8 mouse cellular contexts compared by ENCODE assay signal in genomic region chr4:141138425-141139115, GRCm38 (mm10). TPM values are rescaled to one million over a fixed set of nuclear protein-coding genes. Genes with fewer than 3 reads are reported as not detected.
A peak's percentile ranks its signal among the peaks of the same experiment; 100 is the strongest.
DNase-seq lines count a peak whose midpoint lies in the region; ATAC-seq and TF ChIP-seq lines count a peak whose summit lies in the region.

No protein-coding gene starts in this region.

- 1% methylated on average over 29 of the region's 29 CpGs for WGBS in lung, adult 2 months
- 3% methylated on average over 29 of the region's 29 CpGs for WGBS in embryonic facial prominence, embryonic 12.5 days
- under 1% methylated on average over 29 of the region's 29 CpGs for WGBS in lung, embryonic 15.5 days
- WGBS in stomach, postnatal 0 days, result under 1% methylated on average over 29 of the region's 29 CpGs

- H3K4me2 ChIP-seq in embryonic facial prominence, embryonic 12.5 days (replicated peaks), result peak overlapping the region; percentile 75
- H3K4me2 ChIP-seq in lung, embryonic 15.5 days, result peak overlapping the region; percentile 69
- peak overlapping the region; percentile 83 for H3K4me2 ChIP-seq in stomach, postnatal 0 days (replicated peaks; ENCODE audit: low read depth)

- no peak for TF ChIP-seq CTCF in lung, adult 2 months (IDR thresholded peaks at IDR 0.05; ENCODE audit: insufficient read depth, low read length)
- TF ChIP-seq CTCF in stomach, postnatal 0 days (IDR thresholded peaks at IDR 0.05; ENCODE audit: low read depth), result peak; percentile 16; the same call in 1 of the 2 replicates

- peak overlapping the region; percentile 69 for H3K9ac ChIP-seq in embryonic facial prominence, embryonic 12.5 days
- H3K9ac ChIP-seq in lung, embryonic 15.5 days, result peak overlapping the region; percentile 82
- peak overlapping the region; percentile 93 for H3K9ac ChIP-seq in stomach, postnatal 0 days (ENCODE audit: low read length)

- no peak for TF ChIP-seq EP300 in stomach, postnatal 0 days (optimal IDR thresholded peaks at IDR 0.05)

- H3K9me3 ChIP-seq in embryonic facial prominence, embryonic 12.5 days, result no peaks in the 10 kb centered on the region
- H3K9me3 ChIP-seq in lung, embryonic 15.5 days, result no peaks in the 10 kb centered on the region
- no peaks in the 10 kb centered on the region for H3K9me3 ChIP-seq in stomach, postnatal 0 days (ENCODE audit: control insufficient read depth, low read length)

- DNase-seq in lung, adult 2 months, result no peak
- no peak for DNase-seq in lung, postnatal 14 days
- no peak for DNase-seq in stomach, postnatal 0 days (ENCODE audit: low spot score)
- no peak for DNase-seq in cerebellum, postnatal 36 days
- DNase-seq in gastrocnemius, postnatal 25 days, result no peak

- TF ChIP-seq POLR2A in lung, adult 2 months (IDR thresholded peaks at IDR 0.05; ENCODE audit: borderline replicate concordance, extremely low read depth, low read depth, low read length), result no peak

- peaks cover 7% of the 10 kb centered on the region; the same call in 1 of the 2 replicates for H3K36me3 ChIP-seq in embryonic facial prominence, embryonic 12.5 days
- H3K36me3 ChIP-seq in lung, embryonic 15.5 days, result no peaks in the 10 kb centered on the region
- no peaks in the 10 kb centered on the region for H3K36me3 ChIP-seq in stomach, postnatal 0 days (ENCODE audit: control insufficient read depth, insufficient read depth, low read length)

- peaks cover 22% of the 10 kb centered on the region for H3K4me1 ChIP-seq in lung, adult 2 months (ENCODE audit: control insufficient read depth, insufficient read depth, low read length)
- peaks cover 33% of the 10 kb centered on the region for H3K4me1 ChIP-seq in embryonic facial prominence, embryonic 12.5 days
- peaks cover 43% of the 10 kb centered on the region for H3K4me1 ChIP-seq in lung, embryonic 15.5 days
- H3K4me1 ChIP-seq in stomach, postnatal 0 days (replicated peaks; ENCODE audit: control insufficient read depth, insufficient read depth), result peaks cover 12% of the 10 kb centered on the region

- ATAC-seq in embryonic facial prominence, embryonic 12.5 days (ENCODE audit: insufficient number of reproducible peaks, insufficient read depth, low FRiP score, low TSS enrichment), result 0 out of 2 replicates have a peak, but pooled peaks have one; percentile 6
- peak; percentile 25 for ATAC-seq in inflammation-experienced regulatory T-cells, adult 6 months
- ATAC-seq in lung, embryonic 15.5 days (ENCODE audit: borderline replicate concordance, extremely low read depth, low FRiP score, low TSS enrichment), result no peak
- peak; percentile 1; the same call in 1 of the 2 replicates for ATAC-seq in stomach, postnatal 0 days (ENCODE audit: low FRiP score, low TSS enrichment)

- no peaks in the 10 kb centered on the region for H3K27me3 ChIP-seq in embryonic facial prominence, embryonic 12.5 days
- H3K27me3 ChIP-seq in lung, embryonic 15.5 days, result no peaks in the 10 kb centered on the region
- H3K27me3 ChIP-seq in stomach, postnatal 0 days (ENCODE audit: control insufficient read depth, insufficient read depth, low read length), result no peaks in the 10 kb centered on the region

- H3K4me3 ChIP-seq in lung, adult 2 months (replicated peaks; ENCODE audit: extremely low read depth, low read depth, low read length), result peak overlapping the region; percentile 95
- H3K4me3 ChIP-seq in embryonic facial prominence, embryonic 12.5 days, result peak overlapping the region; percentile 77
- H3K4me3 ChIP-seq in lung, embryonic 15.5 days, result peak overlapping the region; percentile 77
- H3K4me3 ChIP-seq in stomach, postnatal 0 days (ENCODE audit: low read depth, low read length), result peak overlapping the region; percentile 94

- H3K27ac ChIP-seq in embryonic facial prominence, embryonic 12.5 days, result peak overlapping the region; percentile 94
- H3K27ac ChIP-seq in lung, embryonic 15.5 days, result peak overlapping the region; percentile 96
- peak overlapping the region; percentile 96 for H3K27ac ChIP-seq in stomach, postnatal 0 days (replicated peaks)

RNA-seq across cellular contexts. Expression of gene Szrd1, which starts 1.0 kb away (rescaled TPM):
- 50.5 and 56.4 TPM in 2 replicates for polyA plus RNA-seq in lung, adult 2 months (2012; rRNA removed)
- polyA plus RNA-seq in embryonic facial prominence, embryonic 12.5 days (2016; fragmentation: Nextera tagmentation; extraction: Ambion mirVana), result 35.2 and 37.6 TPM in 2 replicates
- 10 to 100 TPM; 37.9 to 88.5 (median 58.2) TPM for polyA plus RNA-seq in inflammation-experienced regulatory T-cells, adult 6 months (2017; shearing (Covaris generic))
- 43.2 and 48.7 TPM in 2 replicates for polyA plus RNA-seq in lung, embryonic 15.5 days (2015; fragmentation: Nextera tagmentation; extraction: Ambion mirVana)
- 28.6 and 29.6 TPM in 2 replicates for polyA plus RNA-seq in stomach, postnatal 0 days (2015; fragmentation: Nextera tagmentation; extraction: Ambion mirVana)
- 100 to 1,000 TPM; 131 to 162 TPM for total RNA-seq in gastrocnemius, postnatal 25 days (2021)

RNA-seq across cellular contexts. Expression of gene Fbxo42, which starts 9.1 kb away (rescaled TPM):
- polyA plus RNA-seq in lung, adult 2 months (2012; rRNA removed), result 13.8 and 14.2 TPM in 2 replicates
- polyA plus RNA-seq in embryonic facial prominence, embryonic 12.5 days (2016; fragmentation: Nextera tagmentation; extraction: Ambion mirVana), result 31.6 and 32.1 TPM in 2 replicates
- polyA plus RNA-seq in inflammation-experienced regulatory T-cells, adult 6 months (2017; shearing (Covaris generic)), result 1 to 10 TPM; 5.5 to 6.3 (median 5.8) TPM
- polyA plus RNA-seq in lung, embryonic 15.5 days (2015; fragmentation: Nextera tagmentation; extraction: Ambion mirVana), result 19.1 and 22.5 TPM in 2 replicates
- 9.8 and 11.5 TPM in 2 replicates for polyA plus RNA-seq in stomach, postnatal 0 days (2015; fragmentation: Nextera tagmentation; extraction: Ambion mirVana)
- 1 to 10 TPM; 7.3 to 9.6 TPM for total RNA-seq in gastrocnemius, postnatal 25 days (2021)

RNA-seq across cellular contexts. Expression of gene Spata21, which starts 50.4 kb away (rescaled TPM):
- polyA plus RNA-seq in lung, adult 2 months (2012; rRNA removed), result not detected in 2 replicates
- 0.14 TPM in 1 of 2 replicates, not detected in the other for polyA plus RNA-seq in embryonic facial prominence, embryonic 12.5 days (2016; fragmentation: Nextera tagmentation; extraction: Ambion mirVana)
- 1 to 10 TPM; 1.1 to 1.5 (median 1.5) TPM for polyA plus RNA-seq in inflammation-experienced regulatory T-cells, adult 6 months (2017; shearing (Covaris generic))
- polyA plus RNA-seq in lung, embryonic 15.5 days (2015; fragmentation: Nextera tagmentation; extraction: Ambion mirVana), result 0.16 and 0.62 TPM in 2 replicates
- 0.05 and 0.11 TPM in 2 replicates for polyA plus RNA-seq in stomach, postnatal 0 days (2015; fragmentation: Nextera tagmentation; extraction: Ambion mirVana)
- total RNA-seq in gastrocnemius, postnatal 25 days (2021), result not detected
